Mouse (Mus musculus) urinary bladder, postnatal 36 days (tissue): ENCODE results near the gene Cog4.

Experiments used
- DNase-seq, 2 experiments: peaks; one replicate each; pipeline ENCODE4 v3.0.0; 2022; ENCODE audit warnings: low spot score in 2 of 2, mixed read lengths in 1 of 2

Cog4 gene

DNA sequence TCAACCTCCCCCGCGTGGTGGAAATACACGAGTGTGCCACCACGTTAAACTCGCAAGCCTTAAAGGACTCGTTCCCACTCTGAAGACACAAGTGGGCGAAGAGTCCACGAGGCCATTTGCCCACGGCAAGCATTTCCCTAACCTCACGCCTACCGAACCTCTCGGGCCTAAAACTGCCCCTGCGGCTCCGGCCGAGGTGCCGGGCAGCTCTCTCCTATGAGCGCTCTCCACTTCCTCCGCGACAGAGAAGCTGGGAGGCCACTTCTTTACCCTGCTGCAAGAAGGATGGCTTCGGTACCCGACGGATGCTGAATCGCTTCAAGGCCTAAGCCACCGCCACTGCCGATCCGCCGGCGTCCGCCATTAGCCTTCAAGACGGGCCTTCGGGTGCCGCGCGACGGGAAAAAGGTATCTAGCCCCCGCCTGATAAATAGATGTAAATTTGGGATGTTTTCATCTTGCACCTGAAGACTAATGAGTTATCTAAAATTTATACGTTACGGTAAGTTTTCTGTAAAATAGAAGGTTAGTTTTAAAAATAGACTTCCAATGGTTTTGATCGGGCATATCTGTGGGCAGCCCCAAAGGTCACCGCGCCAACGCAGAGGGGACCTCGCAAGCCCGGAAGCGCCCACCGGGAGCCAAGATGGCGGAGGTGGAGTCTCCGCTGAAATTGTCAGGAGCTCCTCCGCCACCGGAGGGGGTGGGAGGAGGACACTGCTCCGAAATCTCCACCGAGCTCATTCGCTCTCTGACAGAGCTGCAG is at the start of gene Cog4, which contains the start of gene Sf3b3:
Cog4 (plus strand) TSS at position 196 of the 766 bp plus-strand sequence.
Sf3b3 (minus strand) TSS at position 383 of the 766 bp plus-strand sequence.
- peak; percentile 78 for DNase-seq

DNA sequence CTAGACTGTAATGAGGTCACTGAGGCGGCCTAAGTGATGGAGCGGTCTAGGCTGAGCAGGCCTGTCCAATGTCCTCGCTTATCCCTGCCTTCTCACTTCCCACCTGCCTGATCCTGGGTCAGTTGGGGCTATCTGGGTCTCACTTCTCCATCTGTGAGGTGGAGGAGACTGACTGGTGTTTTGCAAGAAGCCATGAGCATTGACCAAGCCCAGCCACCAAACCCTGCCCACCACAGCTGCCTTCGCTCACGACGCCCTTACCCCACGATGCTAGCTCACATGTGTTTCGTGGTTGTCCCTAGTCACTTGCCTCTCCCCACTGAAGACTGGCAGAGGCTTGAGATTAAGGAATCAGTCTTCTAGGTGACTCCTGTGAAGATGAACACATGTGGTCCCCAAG is 49.3 kb upstream of the Cog4 start:
- no peak for DNase-seq

DNA sequence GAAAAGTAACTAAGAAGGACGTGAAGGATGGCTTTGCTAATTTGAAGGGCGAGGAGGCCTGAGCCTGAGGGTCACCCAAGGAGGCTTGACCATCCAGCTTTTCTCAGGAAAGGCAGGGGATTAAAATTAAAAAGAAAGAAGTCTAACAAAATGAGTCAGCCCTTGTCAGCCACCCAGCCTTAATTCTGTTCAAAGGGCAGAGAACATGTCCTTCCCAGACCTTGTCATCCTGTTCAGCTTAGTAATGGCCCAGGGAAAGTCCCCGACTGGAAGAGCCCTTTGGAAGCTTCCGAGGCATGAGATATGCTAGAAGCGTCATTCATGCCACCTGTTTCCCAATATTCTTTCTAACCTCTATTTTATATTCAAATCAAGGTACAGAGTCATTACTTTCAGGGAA is 43.4 kb upstream of the Cog4 start:
- no peak for DNase-seq

DNA sequence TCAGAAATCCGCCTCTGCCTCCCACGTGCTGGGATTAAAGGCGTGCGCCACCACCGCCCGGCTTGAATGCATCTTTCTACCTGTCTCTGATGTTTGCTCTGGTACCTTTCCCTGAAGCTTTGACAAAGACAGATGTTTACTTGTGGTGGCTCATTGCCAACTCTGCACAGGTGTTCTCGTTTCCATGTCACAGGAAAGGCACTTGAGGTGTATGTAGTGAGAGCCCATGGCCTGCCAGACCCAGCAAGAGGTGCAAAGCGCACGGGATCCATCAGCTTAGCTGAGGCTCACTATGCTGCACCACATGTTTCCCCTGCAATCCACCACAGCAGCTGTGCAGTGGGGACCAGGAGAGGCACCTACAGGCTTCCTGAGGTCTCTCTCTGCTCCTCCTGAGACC is 42.5 kb upstream of the Cog4 start:
- no peak for DNase-seq

DNA sequence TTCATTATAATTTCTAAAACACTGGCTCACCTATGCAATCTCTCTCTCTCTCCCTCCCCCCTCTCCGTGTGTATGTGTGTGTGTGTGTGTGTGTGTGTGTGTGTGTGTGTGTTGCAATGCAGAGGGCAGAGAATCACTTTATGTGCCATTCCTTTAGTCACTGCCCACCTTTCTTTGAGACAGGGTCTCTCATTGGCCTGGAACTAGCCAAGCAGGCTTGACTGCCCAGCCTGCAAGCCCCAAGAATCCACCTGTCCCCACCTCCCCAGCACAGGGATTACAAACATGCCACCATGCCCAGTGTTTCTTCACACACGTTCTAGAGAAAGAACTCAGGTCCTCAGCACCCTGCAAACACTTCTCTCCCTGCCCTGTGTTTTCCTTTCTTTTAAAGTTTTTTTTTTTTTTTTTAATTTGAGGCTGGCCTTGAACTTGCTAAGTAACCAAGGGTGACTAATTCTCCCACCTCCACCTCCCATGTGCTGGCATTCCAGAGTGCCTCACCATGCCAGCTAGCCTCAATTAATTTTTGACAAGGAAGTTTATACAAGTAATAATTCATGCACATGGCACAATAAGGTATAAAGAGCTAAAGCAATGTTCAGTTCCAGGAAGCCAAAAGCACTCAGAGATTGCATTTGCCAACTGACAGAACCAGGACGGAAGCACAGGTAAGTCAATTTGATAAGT is 41.4 kb upstream of the Cog4 start:
- DNase-seq, result no peak

DNA sequence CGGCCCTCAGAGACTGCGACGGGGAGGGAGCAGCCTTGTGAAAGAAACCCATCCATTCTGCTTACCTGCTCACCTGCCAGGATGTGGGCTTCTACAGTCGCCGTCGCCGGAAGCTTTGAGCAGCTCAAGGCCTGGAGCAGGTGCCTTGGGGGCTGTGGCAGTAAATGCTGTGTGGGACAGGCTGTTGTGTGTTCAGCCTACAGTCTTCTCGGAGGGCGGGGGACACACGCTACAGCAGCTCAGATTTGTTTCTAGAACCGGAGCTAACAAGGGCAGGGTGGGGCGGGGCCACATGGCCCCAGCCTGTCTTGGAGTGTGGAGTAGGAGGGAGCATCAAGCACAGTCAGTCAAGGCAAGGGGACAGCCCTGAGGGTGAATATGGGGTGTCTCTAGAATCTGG is 40.7 kb upstream of the Cog4 start, which contains the start of gene Il34:
Il34 (minus strand) TSS at position 256 of the 400 bp plus-strand sequence.
- DNase-seq, result no peak

DNA sequence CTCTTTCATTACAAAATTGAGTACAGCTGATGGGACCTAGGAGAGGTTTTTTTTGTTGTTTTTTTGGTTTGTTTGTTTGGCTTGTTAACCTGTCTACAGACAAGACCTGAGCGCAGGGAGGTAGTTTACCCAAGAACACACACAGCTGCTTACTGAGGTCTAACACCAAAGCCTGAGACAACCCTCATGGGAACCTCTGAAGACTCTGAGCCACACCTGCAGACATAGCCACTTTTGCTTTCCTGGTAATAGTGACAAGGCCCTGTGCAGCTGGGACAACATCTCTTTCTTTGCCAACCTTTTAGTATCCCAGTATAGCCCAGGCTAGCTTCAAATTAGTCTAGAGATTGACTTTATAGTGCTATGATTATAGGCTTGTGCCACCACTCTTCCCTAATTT is 40.3 kb upstream of the Cog4 start:
- no peak for DNase-seq

DNA sequence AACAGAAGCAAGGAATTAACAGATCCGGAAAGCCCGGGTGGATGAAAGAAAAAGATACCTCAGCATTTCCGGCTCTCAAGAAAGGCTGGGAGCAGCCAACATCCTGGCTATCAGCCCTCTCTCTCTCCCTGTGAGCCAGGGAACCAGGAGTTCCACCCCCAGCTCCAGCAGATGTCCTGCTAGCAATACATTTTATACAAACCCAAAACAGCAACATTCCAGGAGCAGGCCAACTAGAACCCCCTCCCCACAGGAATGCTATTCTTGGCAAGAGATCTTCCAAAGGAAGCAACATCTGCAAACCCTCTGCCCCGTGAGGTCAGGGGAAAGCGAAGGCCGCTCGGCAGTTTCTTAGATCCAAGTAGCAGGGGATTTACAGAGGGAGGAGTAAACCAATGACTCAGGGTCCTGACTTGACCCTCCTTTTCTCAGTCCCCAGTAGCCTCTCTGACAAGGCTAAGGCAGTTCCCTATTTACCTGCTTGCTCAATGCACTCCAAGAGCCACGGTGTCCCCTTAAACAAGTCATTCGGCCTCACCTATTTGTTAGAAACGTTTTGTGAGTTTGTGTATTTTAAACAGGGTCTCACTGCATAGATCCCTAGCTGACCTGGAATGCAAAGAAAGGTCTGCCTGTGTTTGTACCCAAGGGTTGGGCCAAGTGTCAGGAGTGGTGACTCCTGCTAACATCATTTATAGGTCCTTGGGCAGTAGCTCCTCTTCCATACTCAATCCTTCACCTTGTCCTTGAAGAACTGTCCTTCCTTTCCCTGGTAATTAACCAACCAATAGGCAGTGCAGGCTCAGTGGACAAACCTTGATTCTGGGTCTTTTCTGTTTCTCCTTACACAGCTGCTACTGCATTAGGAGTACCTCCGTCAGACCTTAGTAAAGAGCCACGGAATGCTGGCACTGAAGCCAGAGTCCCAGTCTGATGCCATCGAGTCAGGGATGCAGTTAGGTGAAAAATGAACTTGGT is 37.6 kb upstream of the Cog4 start:
- peak in 1 of 2 experiments; percentile 12 for DNase-seq

DNA sequence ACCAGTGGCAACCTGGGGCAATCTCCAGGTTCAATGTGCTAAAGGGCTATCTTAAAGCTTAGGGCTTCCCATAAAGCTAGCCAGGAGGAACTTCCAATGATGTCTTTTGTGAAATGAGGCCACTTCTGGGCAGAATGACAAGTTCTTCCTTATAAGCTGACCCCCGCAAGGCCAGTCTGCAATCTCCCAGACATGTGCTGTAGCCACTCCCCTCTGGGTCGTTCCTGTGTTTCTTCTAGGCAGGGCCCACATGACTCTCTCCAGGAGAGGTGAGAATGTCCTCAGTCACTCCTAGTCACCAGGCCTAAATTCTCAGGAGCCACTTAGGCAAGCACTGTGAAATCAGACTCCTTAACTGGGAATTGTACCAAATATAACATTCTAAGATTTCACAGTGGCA is 36.6 kb upstream of the Cog4 start:
- DNase-seq, result no peak

DNA sequence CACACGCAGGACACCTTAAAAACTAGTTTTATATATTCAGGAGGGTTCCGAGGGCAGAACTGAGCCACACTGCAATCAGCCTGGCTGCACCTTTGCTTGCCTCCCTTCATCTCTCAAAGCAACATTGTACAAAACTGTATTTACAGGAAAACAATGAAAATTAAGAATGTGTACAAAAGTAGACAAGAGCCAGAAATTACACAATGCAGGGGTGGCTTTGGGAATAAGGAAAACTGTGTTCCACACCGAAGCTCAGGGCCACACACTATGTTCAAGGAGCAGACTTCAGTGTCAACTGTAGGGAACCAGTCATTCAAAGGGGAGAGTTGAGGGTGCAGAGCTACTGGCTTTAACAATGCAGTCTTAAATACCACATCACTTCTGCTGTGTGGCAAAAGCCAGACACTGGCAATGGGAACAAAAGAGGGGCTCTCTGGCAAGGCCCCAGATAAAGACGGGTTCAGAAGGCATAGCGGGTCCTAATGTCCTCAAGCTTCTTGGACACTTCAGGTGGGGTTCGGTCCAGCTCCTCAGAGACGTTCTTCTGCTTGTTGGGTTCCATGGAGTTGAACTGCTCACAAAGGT is 35.8 kb upstream of the Cog4 start:
- no peak for DNase-seq

DNA sequence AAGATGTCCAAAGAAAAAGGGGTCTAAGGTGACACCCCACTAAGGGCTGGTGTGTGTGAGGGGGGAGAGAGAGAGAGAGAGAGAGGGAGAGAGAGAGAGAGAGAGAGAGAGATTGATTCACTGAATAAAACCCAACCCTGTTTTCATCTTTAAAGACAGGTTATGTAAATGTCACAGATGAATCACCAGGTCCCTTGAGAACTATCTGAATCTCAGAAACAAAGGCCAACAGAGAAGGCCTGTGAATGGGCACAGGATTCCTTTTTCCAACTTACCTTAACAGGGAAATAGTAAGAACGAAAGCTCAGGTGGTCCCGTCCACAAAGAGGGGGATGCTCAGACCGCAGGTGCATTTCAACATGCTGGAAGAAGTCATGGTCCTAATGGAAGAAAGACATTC is 35.3 kb upstream of the Cog4 start:
- no peak for DNase-seq

DNA sequence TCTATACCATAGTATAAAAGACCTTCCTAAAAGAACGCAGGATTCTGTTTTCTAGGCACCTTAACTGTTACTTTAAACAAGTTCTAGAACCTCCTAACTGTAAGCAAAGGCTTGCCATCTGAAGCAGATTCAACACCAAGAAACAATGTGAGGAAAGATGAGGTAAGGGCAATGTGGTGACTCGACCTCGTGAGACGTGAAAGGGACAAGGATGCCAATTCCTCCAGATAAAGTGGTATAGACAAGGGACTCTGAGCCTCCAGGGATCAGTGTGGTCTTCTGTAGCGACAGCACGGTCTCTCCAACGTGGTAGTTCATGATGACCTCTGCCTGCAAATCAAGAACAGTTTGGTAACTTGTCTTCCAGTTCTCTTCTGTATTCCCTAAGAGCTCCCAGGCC is 34.6 kb upstream of the Cog4 start:
- DNase-seq, result no peak

DNA sequence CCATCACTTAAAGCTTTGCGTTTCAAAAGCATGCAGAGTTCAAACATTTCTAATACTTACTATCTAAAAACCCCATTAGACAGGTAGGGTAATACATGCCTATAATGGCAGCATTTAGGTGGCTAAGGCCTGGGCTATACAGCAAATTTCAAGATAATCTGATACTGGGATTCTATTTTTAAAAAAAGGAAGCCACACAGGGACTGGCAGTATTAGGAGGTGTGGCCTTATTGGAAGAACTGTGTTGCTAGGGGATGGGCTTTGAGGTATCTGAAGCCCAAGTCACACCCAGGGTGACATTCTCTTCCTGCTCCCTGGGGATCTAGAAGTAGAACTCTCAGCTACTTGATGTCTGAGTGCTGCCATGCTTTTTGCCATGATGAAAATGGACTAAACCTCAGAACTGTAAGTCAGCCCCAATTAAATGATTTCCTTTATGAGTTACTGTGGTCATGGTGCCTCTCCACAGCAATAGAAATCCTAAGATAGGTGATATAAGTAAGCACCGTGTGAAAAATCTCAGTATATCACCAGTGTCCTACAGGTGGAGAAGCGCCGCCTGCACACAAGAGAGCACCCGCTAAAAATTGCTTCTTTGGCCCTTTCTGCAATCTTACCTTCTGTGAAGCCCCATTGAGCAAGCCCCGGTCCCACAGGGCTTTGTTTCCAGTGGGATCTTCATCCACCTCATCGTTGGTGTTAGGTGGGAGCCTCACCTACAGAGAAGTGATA is 33.9 kb upstream of the Cog4 start:
- DNase-seq, result no peak

DNA sequence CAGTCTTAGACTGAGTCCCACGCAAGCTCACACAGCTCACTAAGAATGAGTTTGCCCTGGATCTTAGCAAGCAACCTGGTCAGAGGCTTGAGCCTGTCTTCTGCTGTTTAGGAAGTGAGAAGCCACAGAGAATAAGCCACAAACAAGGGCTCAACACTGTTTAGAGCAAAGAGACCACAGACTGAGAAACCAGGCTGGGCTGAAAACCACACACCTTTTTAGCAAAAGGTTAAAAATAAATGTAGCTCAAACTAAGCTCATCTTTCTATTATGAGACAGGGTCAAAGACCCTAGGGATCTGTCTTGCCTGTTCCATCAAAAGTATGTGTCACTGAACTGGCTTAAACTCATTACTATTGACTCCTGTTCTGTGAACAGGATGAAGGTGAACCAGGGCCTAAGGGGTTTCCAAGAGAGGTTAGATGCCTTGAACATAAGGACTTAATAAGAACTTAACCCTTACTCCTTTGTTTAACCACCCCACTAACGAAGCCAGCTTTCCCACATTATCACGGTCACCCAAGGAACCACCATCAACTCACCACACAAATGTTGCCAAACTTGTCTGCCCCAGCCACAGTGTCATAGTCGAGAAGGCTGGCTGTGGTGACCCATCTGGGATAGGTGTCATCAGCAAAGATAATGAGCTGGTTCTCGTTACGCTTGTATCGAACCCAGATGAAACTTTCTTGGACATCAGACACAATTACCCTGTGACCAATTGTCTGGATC is 33.2 kb upstream of the Cog4 start:
- DNase-seq, result no peak

DNA sequence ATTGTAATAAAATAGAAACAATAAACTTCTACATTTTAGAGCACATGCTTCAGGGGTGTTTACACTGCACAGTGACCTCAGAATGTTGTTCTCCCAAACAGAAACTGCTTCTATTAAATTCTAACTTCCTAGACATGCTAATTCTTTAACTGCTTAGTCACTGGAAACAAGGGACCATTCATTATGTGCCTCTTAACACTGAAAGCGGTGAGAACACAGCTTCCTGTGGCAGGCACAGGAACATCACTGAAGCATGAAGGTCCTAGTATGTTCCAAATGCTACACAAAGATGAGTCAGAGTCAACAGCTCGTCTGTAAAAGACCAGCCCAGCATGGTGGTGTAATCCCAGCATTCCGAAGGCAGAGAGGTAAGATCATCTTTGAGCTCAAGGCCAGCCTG is 31.1 kb upstream of the Cog4 start:
- DNase-seq, result no peak

DNA sequence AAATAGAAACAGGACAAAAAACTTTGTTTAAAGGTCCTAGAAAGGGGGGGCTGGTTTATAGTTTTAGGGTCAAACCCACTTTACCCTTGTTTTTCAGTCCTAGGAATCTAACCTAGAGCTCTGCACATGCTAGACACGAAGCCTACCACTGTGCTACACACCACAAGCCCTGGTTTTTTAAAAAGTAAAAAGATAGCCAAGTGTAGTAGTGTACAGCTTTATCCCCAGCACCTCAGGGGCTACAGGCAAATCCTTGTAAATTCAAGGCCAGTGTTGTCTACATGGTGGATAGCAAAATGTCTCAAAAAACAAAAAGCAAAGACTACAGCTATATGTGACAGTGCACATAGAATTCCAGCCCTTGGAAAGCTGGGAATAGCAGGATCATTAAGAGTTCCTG is 29.4 kb upstream of the Cog4 start:
- no peak for DNase-seq

DNA sequence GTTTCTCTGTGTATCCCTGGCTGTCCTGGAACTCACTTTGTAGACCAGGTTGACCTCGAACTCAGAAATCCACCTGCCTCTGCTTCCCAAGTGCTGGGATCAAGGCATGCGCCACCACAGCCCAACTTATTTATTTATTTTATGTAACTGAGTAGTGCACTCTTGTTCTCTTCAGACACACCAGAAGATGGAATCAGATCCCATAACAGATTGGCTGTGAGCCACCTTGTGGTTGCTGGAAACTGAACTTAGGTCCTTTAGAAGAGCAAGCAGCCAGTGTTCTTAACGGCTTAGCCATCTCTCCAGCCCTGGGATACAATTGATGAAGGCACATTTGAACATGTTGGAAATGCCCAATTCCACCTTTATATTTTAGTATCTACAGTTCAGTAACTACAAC is 27.8 kb upstream of the Cog4 start:
- no peak for DNase-seq

DNA sequence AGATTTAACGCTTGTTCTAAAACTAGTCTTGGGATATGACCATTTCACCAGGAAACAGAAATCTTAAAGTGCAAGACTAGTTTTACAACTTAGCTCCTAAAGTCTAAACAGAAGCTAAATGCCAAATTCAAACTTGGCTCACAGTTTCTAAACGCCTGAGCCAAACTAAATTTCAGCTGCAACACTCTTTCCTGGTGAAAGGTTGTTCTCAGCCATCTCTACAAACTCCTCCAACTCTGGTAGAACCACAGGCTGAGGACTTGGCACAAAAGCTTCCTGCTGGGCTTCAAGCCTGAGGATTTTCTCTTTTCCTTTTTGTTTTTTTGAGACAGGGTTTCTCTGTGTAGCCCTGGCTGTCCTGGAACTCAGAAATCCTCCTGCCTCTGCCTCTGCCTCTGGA is 26.1 kb upstream of the Cog4 start:
- DNase-seq, result peak in 1 of 2 experiments; percentile 29

DNA sequence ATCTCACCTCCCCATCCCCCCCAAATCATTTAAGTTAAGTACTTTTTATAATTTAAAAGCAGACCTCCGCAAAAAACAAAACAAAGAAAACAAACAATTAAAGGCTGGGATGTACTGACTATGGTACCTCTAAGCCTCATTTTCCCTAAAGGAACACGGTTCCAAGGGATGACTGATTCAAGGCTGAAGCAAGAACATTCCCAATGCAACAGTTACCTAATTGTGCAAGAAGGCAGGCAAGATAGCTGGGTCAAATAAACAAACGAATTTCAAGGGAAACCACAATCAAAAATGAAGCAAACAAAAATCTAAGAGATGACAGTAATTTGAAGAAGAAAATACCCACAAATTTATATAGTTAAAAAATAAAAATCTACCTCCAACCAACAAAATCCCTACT is 24.4 kb upstream of the Cog4 start:
- DNase-seq, result no peak

DNA sequence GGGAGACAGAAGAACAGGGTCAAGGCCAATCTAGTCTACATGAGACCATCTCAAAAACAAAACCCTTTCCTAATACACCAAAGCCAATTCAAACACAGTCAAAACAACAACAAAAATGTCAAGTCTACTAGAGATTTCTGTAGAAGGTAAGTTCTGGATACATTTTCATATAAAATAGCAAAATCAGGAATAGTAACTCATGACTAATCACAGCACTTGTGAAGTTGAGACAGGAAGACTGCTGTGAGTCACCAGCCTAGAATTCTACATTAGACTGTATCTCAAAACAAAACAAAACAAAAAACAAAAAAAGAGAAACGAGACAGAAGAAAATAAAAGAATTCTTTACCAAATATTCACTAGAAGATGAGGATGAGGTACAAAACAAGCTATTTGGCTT is 21.5 kb upstream of the Cog4 start:
- no peak for DNase-seq
